ENCODE assay signal across 22 mouse cellular contexts in the genomic region with DNA sequence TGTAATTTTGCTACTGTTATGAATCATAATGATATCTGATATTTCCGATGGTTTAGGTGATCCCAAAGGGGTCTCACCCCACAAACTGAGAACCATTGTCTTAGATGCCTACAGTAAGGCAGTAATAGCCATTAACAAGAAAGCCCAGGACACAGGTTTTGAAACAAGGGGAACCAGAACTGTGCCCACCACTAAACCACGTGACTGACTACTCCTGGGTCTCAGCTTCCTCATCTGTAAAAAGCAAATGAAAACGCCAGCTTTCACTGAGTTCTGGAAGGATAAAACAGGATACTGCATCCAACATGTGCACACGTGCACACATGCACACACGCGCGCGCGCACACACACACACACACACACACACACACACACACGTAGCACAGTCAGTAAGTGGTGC. TPM values are rescaled to one million over a fixed set of nuclear protein-coding genes. Genes with fewer than 3 reads are reported as not detected.
DNase-seq lines count a peak whose midpoint lies in the region; ATAC-seq and TF ChIP-seq lines count a peak whose summit lies in the region.
"Had no signal": no experiment of that assay in that cellular context is flagged by ENCODE, and none has a peak within 500 bp of the region (broad histone marks: within the 10 kb centered on the region; RNA-seq: fewer than 3 reads in every experiment).

No protein-coding gene starts in this region.

- TF ChIP-seq CTCF in gastrocnemius, adult 2 months (IDR thresholded peaks at IDR 0.05) = no peak
- TF ChIP-seq CTCF in bone marrow macrophage, adult 2 months (IDR thresholded peaks at IDR 0.05; ENCODE audit: low read depth, low read length) = no peak

- peak overlapping the region; percentile 2; the same call in 1 of the 2 replicates for H3K4me3 ChIP-seq in gastrocnemius, adult 2 months
- no peak overlapping the region for H3K4me3 ChIP-seq in bone marrow macrophage, adult 2 months (ENCODE audit: insufficient read depth, low read length)
- H3K4me3 ChIP-seq: embryonic facial prominence, embryonic 10.5 days; forebrain, embryonic 13.5 days; heart, embryonic 10.5 days; hindbrain, embryonic 10.5 days had no signal

- ATAC-seq in megakaryocyte, adult 5-6 weeks (ENCODE audit: poor library complexity, severe bottlenecking) = peak; percentile 57
- ATAC-seq in megakaryocyte-erythroid progenitor cell, adult 5-6 weeks (replicated peaks; ENCODE audit: low FRiP score, low TSS enrichment, poor library complexity, severe bottlenecking) = no peak
- ATAC-seq: forebrain, embryonic 13.5 days; forebrain, postnatal 0 days had no signal

- no peak for DNase-seq in gastrocnemius, adult 2 months
- no peak for DNase-seq in gastrocnemius, postnatal 4 days (ENCODE audit: low spot score in 2 of 2)
- DNase-seq in 416B (ENCODE audit: low read depth) = peak; percentile 64
- no peak for DNase-seq in thymus, postnatal 10 days (ENCODE audit: low spot score in 2 of 2)
- DNase-seq in adrenal gland, postnatal 4 days (ENCODE audit: low spot score in 2 of 2) = no peak
- DNase-seq: adrenal gland, adult 8-10 months; adrenal gland, postnatal 36 days; cerebellum, adult 11-12 months; cerebellum, adult 9-10 months; cerebellum, postnatal 25 days; forebrain, postnatal 0 days; gastrocnemius, postnatal 25 days; heart, adult 18-20 months; heart, postnatal 10 days had no signal

- peaks cover 46% of the 10 kb centered on the region for H3K4me1 ChIP-seq in bone marrow macrophage, adult 2 months (ENCODE audit: control insufficient read depth, insufficient read depth, low read length)
- H3K4me1 ChIP-seq: forebrain, embryonic 13.5 days; heart, embryonic 10.5 days; hindbrain, embryonic 10.5 days had no signal

- H3K27ac ChIP-seq in gastrocnemius, adult 2 months = peak overlapping the region; percentile 98; the same call in 1 of the 2 replicates
- 0 out of 2 replicates have a peak overlapping the region, but pooled peaks have one; percentile 21 for H3K27ac ChIP-seq in bone marrow macrophage, adult 2 months (ENCODE audit: insufficient read depth, low read depth, low read length)
- H3K27ac ChIP-seq: embryonic facial prominence, embryonic 10.5 days; forebrain, embryonic 13.5 days; heart, embryonic 10.5 days; hindbrain, embryonic 10.5 days; hindbrain, embryonic 14.5 days had no signal

- intact Hi-C loops in gastrocnemius, adult 2 months (cut with DNase I) = loop anchor here (10.0 kb wide), 1 partner anchor 395 kb away; no protein-coding TSS in a partner anchor

- TF ChIP-seq POLR2A in bone marrow macrophage, adult 2 months (IDR thresholded peaks at IDR 0.05; ENCODE audit: borderline replicate concordance, low read depth, low read length) = no peak

RNA-seq across cellular contexts. Expression of gene Capn3, which starts 13.9 kb away (rescaled TPM):
- 100 to 1,000 TPM; 126 to 149 TPM for total RNA-seq in gastrocnemius, adult 2 months (2021)
- total RNA-seq in gastrocnemius, postnatal 4 days (2021) = 10 to 100 TPM; 79.3 to 83.4 TPM
- polyA plus RNA-seq in bone marrow macrophage, adult 2 months (2012; ENCODE audit: insufficient read depth, insufficient read length, missing spikeins) = 0.45 TPM in 1 of 2 replicates, not detected in the other
- 0.41 and 1.2 TPM in 2 replicates for total RNA-seq in megakaryocyte, adult 5-6 weeks (2015)
- total RNA-seq in megakaryocyte, adult 5-6 weeks (2017) = 0.15 TPM in 1 of 2 replicates, not detected in the other
- 1 to 10 TPM; 1.1 to 2.0 TPM for total RNA-seq in adrenal gland, postnatal 4 days (2021)
- total RNA-seq in megakaryocyte-erythroid progenitor cell, adult 5-6 weeks (2014; fragmentation: Nextera tagmentation) = 0.59 TPM in 1 of 2 replicates, not detected in the other
- total RNA-seq in megakaryocyte-erythroid progenitor cell, adult 5-6 weeks (2017) = 0.11 TPM in 1 of 2 replicates, not detected in the other

Comparison
In these comparisons a context has a peak if more than half of its experiments do, and no peak if none do; other contexts are left out.
1. RNA of gene Capn3, which starts 13.9 kb away (total RNA-seq): 126 to 149 TPM in gastrocnemius, adult 2 months and 79.3 to 83.4 TPM in gastrocnemius, postnatal 4 days; 1.1 to 2.0 TPM in adrenal gland, postnatal 4 days, 0.15 to 1.2 TPM in megakaryocyte, adult 5-6 weeks and 0.11 to 0.59 TPM in megakaryocyte-erythroid progenitor cell, adult 5-6 weeks; every median in the first group is over 10 times any median in the second.